Mouse (Mus musculus) olfactory bulb, adult 2 months (tissue): ENCODE measurements around the gene Gm20431.

ENCODE experiments used
- CTCF ChIP-seq: fragments of 200-500 bp; IDR thresholded peaks from 2 replicates; pipeline ENCODE4 v1.5.1; 2012; ENCODE audit warnings: low read depth, mild to moderate bottlenecking, low read length, moderate library complexity; ENCODE audit not compliant: insufficient read depth
- POLR2A ChIP-seq: fragments of 200-500 bp; IDR thresholded peaks from 2 replicates; pipeline ENCODE4 v1.6.1; 2012; ENCODE audit warnings: mild to moderate bottlenecking, low read depth, low read length, moderate library complexity; ENCODE audit not compliant: insufficient read depth

DNA sequence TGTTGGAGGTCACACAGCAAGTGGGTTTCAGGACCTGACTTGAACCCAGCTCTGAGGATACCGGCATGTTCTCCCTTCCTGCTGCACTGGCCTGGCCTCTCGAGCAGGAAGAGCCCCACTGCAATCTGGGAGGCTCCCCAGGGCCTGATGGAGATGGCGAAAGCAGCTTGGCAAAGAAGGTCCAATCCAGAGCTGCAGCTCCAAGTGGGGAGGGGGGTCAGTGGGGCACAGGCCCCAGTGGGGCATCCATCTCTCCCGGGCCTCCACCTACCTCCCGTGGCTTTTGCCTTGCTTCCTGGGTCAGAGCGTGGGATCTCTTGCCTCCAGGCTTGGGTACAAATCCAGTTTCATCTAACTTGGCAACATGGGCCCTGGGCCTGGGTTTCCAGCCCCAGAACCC lies 40.8 kb upstream of the Gm20431 start:
- TF ChIP-seq CTCF: no peak
- no peak for TF ChIP-seq POLR2A
